Mouse (Mus musculus) lung, adult 2 months (tissue): Measurements from ENCODE around the gene Magix.

Experiments used
- CTCF ChIP-seq: fragments of 200-500 bp; IDR thresholded peaks from 2 replicates; pipeline ENCODE4 v1.5.1; 2011; ENCODE audit warnings: mild to moderate bottlenecking, low read length, control low read depth; ENCODE audit not compliant: insufficient read depth
- POLR2A ChIP-seq: fragments of 200-500 bp; IDR thresholded peaks from 2 replicates; pipeline ENCODE4 v1.6.1; 2011; ENCODE audit warnings: low read depth, mild to moderate bottlenecking, control low read depth, low read length, borderline replicate concordance; ENCODE audit errors: extremely low read depth

- TF ChIP-seq POLR2A (no peak), CTCF (no peak)
Measured at GRCm38 (mm10) chrX:7670921-7671623, 10.0 kb downstream of the Magix start, which contains the start of gene Plp2.
